Mouse (Mus musculus) pancreas, adult 10 weeks (tissue): Measurements from ENCODE around the gene Kcnf1. TPM values are rescaled to one million over a fixed set of nuclear protein-coding genes. Genes with fewer than 3 reads are reported as not detected.

Experiments
- polyA plus RNA-seq: library from polyadenylated mRNA; stranded (reverse); fragments of 350-450 nt; fragmentation: Illumina TruSeq; extraction: RNeasy Lipid Tissue Mini Kit (QIAGEN cat#74804); gene quantifications from one replicate; pipeline ENCODE4 v1.2.3, GENCODE M21; 2015; ENCODE audit warnings: low read depth, low replicate concordance; ENCODE audit not compliant: insufficient read depth

The Kcnf1 gene
- 0.17 TPM for polyA plus RNA-seq

DNA sequence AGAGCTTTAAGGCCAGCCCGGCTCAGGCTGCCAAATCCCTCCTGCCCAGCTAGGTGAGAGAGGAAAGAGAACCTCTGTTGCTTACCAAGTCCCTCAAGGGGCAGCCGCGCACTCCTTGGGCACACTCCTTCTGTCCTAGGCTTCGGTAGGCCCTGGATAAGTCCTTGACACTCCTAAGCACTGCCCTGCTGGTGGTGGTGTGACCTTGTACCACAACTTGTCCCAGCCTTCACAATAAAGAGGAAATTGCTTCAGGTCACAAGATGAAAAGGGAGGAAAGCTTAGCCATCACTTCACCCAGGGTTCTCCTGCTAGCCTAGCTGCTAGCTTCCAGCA is at the start of gene Kcnf1:
TSS of gene Kcnf1 (minus strand) at position 132 of the 336 bp plus-strand sequence.

Other genes starting within 250 kb of the Kcnf1 start
- 2.2 TPM for gene Pqlc3, start 176.5 kb downstream of the Kcnf1 start, polyA plus RNA-seq
- gene 2410004P03Rik, start 165.2 kb downstream of the Kcnf1 start, polyA plus RNA-seq, result not detected
- 101 TPM for gene Pdia6, start 89.7 kb upstream of the Kcnf1 start, polyA plus RNA-seq
- not detected for gene Atp6v1c2, start 152.5 kb upstream of the Kcnf1 start, polyA plus RNA-seq
- gene Nol10, start 171.6 kb upstream of the Kcnf1 start, polyA plus RNA-seq, result 2.6 TPM